In genomic region chr2:120501136-120501918, GRCm38 (mm10) we compare ENCODE assay signal across 13 mouse cellular contexts. TPM values are rescaled to one million over a fixed set of nuclear protein-coding genes. Genes with fewer than 3 reads are reported as not detected.
DNase-seq lines count a peak whose midpoint lies in the region; ATAC-seq and TF ChIP-seq lines count a peak whose summit lies in the region.
"Had no signal": no experiment of that assay in that cellular context is flagged by ENCODE, and none has a peak within 500 bp of the region (broad histone marks: within the 10 kb centered on the region; RNA-seq: fewer than 3 reads in every experiment).

No protein-coding gene starts in this region.

- H3K9ac ChIP-seq in forebrain, embryonic 16.5 days (replicated peaks; ENCODE audit: low read depth, low read length), result no peak overlapping the region
- H3K9ac ChIP-seq in intestine, embryonic 16.5 days (ENCODE audit: low read depth, low read length), result 0 out of 2 replicates have a peak overlapping the region, but pooled peaks have one; percentile 35
- no peak overlapping the region for H3K9ac ChIP-seq in intestine, postnatal 0 days (ENCODE audit: low read depth, low read length)
- peak overlapping the region; percentile 14; the same call in 1 of the 2 replicates for H3K9ac ChIP-seq in neural tube, embryonic 12.5 days
- H3K9ac ChIP-seq: limb, embryonic 15.5 days had no signal

- no peak for DNase-seq in forebrain, embryonic 10.5 days (ENCODE audit: extremely low spot score, low spot score)
- no peak for DNase-seq in neural tube, embryonic 10.5 days (ENCODE audit: extremely low spot score, low spot score)
- peak; percentile 49 to 58 for DNase-seq in thymus, postnatal 10 days (ENCODE audit: low spot score in 2 of 2)
- no peak for DNase-seq in right cerebral cortex, postnatal 25 days
- DNase-seq: cerebellum, adult 2 months; gastrocnemius, postnatal 10 days; kidney, adult 11 months; lung, postnatal 36 days had no signal

- no peak overlapping the region for H3K4me2 ChIP-seq in forebrain, embryonic 16.5 days (ENCODE audit: low read length)
- no peak overlapping the region for H3K4me2 ChIP-seq in intestine, embryonic 16.5 days (ENCODE audit: low read depth, low read length)
- no peak overlapping the region for H3K4me2 ChIP-seq in intestine, postnatal 0 days (replicated peaks; ENCODE audit: low read depth)
- no peak overlapping the region for H3K4me2 ChIP-seq in neural tube, embryonic 12.5 days (replicated peaks)
- H3K4me2 ChIP-seq: limb, embryonic 15.5 days had no signal

- peak overlapping the region; percentile 67 for H3K27ac ChIP-seq in forebrain, embryonic 10.5 days
- no peak overlapping the region for H3K27ac ChIP-seq in forebrain, embryonic 16.5 days (ENCODE audit: low read length)
- H3K27ac ChIP-seq in intestine, embryonic 16.5 days (ENCODE audit: low read length), result no peak overlapping the region
- no peak overlapping the region for H3K27ac ChIP-seq in intestine, postnatal 0 days (ENCODE audit: low read depth, low read length)
- no peak overlapping the region for H3K27ac ChIP-seq in neural tube, embryonic 12.5 days
- H3K27ac ChIP-seq: limb, embryonic 15.5 days had no signal

- no peaks in the 10 kb centered on the region for H3K9me3 ChIP-seq in forebrain, embryonic 10.5 days
- H3K9me3 ChIP-seq in forebrain, embryonic 16.5 days (ENCODE audit: control insufficient read depth, low read length), result 0 out of 2 replicates have a peak, but pooled peaks cover 4% of the 10 kb centered on the region
- no peaks in the 10 kb centered on the region for H3K9me3 ChIP-seq in intestine, embryonic 16.5 days (ENCODE audit: control insufficient read depth, low read length)
- no peaks in the 10 kb centered on the region for H3K9me3 ChIP-seq in intestine, postnatal 0 days (ENCODE audit: control insufficient read depth)
- no peaks in the 10 kb centered on the region for H3K9me3 ChIP-seq in neural tube, embryonic 12.5 days
- H3K9me3 ChIP-seq: limb, embryonic 15.5 days had no signal

- peaks cover 22% of the 10 kb centered on the region for H3K4me1 ChIP-seq in forebrain, embryonic 10.5 days
- H3K4me1 ChIP-seq in forebrain, embryonic 16.5 days (replicated peaks; ENCODE audit: control insufficient read depth, insufficient read depth, low read length), result 0 out of 2 replicates have a peak, but pooled peaks cover 2% of the 10 kb centered on the region
- peaks cover 14% of the 10 kb centered on the region for H3K4me1 ChIP-seq in intestine, embryonic 16.5 days (ENCODE audit: control insufficient read depth, insufficient read depth, low read length)
- H3K4me1 ChIP-seq in intestine, postnatal 0 days (replicated peaks; ENCODE audit: control insufficient read depth, insufficient read depth, low read length), result no peaks in the 10 kb centered on the region
- peaks cover 8% of the 10 kb centered on the region for H3K4me1 ChIP-seq in neural tube, embryonic 12.5 days

- ATAC-seq in forebrain, embryonic 16.5 days, result no peak
- no peak for ATAC-seq in intestine, embryonic 16.5 days
- ATAC-seq in intestine, postnatal 0 days, result no peak
- ATAC-seq in neural tube, embryonic 12.5 days (ENCODE audit: low FRiP score, low read depth), result no peak

- 44% methylated on average over 17 of the region's 17 CpGs for WGBS in forebrain, embryonic 10.5 days
- 37% methylated on average over 17 of the region's 17 CpGs for WGBS in forebrain, embryonic 16.5 days
- 36% methylated on average over 17 of the region's 17 CpGs for WGBS in intestine, embryonic 16.5 days
- WGBS in intestine, postnatal 0 days, result 36% methylated on average over 17 of the region's 17 CpGs
- 37% methylated on average over 17 of the region's 17 CpGs for WGBS in neural tube, embryonic 12.5 days

- no peak overlapping the region for H3K4me3 ChIP-seq in forebrain, embryonic 10.5 days
- H3K4me3 ChIP-seq in forebrain, embryonic 16.5 days (replicated peaks; ENCODE audit: low read length), result no peak overlapping the region
- no peak overlapping the region for H3K4me3 ChIP-seq in intestine, embryonic 16.5 days (ENCODE audit: low read length)
- no peak overlapping the region for H3K4me3 ChIP-seq in intestine, postnatal 0 days (ENCODE audit: low read depth, low read length)
- H3K4me3 ChIP-seq in neural tube, embryonic 12.5 days, result no peak overlapping the region
- H3K4me3 ChIP-seq: limb, embryonic 15.5 days had no signal

- H3K36me3 ChIP-seq in forebrain, embryonic 10.5 days (replicated peaks), result peaks cover 25% of the 10 kb centered on the region
- H3K36me3 ChIP-seq in forebrain, embryonic 16.5 days (ENCODE audit: control insufficient read depth, insufficient read depth), result peaks cover 11% of the 10 kb centered on the region
- peaks cover 5% of the 10 kb centered on the region for H3K36me3 ChIP-seq in intestine, embryonic 16.5 days (ENCODE audit: control insufficient read depth, insufficient read depth, low read length)
- 0 out of 2 replicates have a peak, but pooled peaks cover 5% of the 10 kb centered on the region for H3K36me3 ChIP-seq in intestine, postnatal 0 days (ENCODE audit: control insufficient read depth, insufficient read depth)
- peaks cover 19% of the 10 kb centered on the region for H3K36me3 ChIP-seq in neural tube, embryonic 12.5 days

- no peaks in the 10 kb centered on the region for H3K27me3 ChIP-seq in forebrain, embryonic 10.5 days (ENCODE audit: poor library complexity, severe bottlenecking)
- no peaks in the 10 kb centered on the region for H3K27me3 ChIP-seq in forebrain, embryonic 16.5 days (replicated peaks; ENCODE audit: control insufficient read depth, insufficient read depth, low read length)
- no peaks in the 10 kb centered on the region for H3K27me3 ChIP-seq in intestine, embryonic 16.5 days (replicated peaks; ENCODE audit: control insufficient read depth, insufficient read depth, low read length)
- no peaks in the 10 kb centered on the region for H3K27me3 ChIP-seq in intestine, postnatal 0 days (replicated peaks; ENCODE audit: control insufficient read depth, insufficient read depth, low read length)
- H3K27me3 ChIP-seq in neural tube, embryonic 12.5 days (replicated peaks), result no peaks in the 10 kb centered on the region
- H3K27me3 ChIP-seq: limb, embryonic 15.5 days had no signal

- no peak for TF ChIP-seq CTCF in intestine, postnatal 0 days (IDR thresholded peaks at IDR 0.05; ENCODE audit: low read depth)

RNA-seq across cellular contexts. Expression of gene Capn3, which starts 45.5 kb away (rescaled TPM):
- polyA plus RNA-seq in forebrain, embryonic 10.5 days (2016; fragmentation: Nextera tagmentation; extraction: Ambion mirVana), result 7.7 and 8.2 TPM in 2 replicates
- polyA plus RNA-seq in forebrain, embryonic 16.5 days (2015; fragmentation: Nextera tagmentation; extraction: Ambion mirVana), result 0.37 TPM in 2 replicates
- polyA plus RNA-seq in intestine, embryonic 16.5 days (2015; fragmentation: Nextera tagmentation; extraction: Ambion mirVana), result 0.77 and 0.92 TPM in 2 replicates
- 0.55 and 0.61 TPM in 2 replicates for polyA plus RNA-seq in intestine, postnatal 0 days (2015; fragmentation: Nextera tagmentation; extraction: Ambion mirVana)
- polyA plus RNA-seq in neural tube, embryonic 12.5 days (2016; fragmentation: Nextera tagmentation; extraction: Ambion mirVana), result 0.98 and 1.2 TPM in 2 replicates

Comparison
In these comparisons a context has a peak if more than half of its experiments do, and no peak if none do; other contexts are left out.
1. H3K9ac ChIP-seq: peak in intestine, embryonic 16.5 days (single experiment) and neural tube, embryonic 12.5 days (single experiment); none in forebrain, embryonic 16.5 days (single experiment) and intestine, postnatal 0 days (single experiment).
2. DNase-seq: peak in thymus, postnatal 10 days (2 of 2); none in forebrain, embryonic 10.5 days (single experiment), neural tube, embryonic 10.5 days (single experiment) and right cerebral cortex, postnatal 25 days (single experiment).